Mouse (Mus musculus): ENCODE results near the gene Pitx2.

The Pitx2 gene

GRCm38 (mm10) chr3:129202871-129203740 is 3.4 kb downstream of the Pitx2 start:
- peak; percentile 63 for DNase-seq (ENCODE audit: low spot score)

DNA sequence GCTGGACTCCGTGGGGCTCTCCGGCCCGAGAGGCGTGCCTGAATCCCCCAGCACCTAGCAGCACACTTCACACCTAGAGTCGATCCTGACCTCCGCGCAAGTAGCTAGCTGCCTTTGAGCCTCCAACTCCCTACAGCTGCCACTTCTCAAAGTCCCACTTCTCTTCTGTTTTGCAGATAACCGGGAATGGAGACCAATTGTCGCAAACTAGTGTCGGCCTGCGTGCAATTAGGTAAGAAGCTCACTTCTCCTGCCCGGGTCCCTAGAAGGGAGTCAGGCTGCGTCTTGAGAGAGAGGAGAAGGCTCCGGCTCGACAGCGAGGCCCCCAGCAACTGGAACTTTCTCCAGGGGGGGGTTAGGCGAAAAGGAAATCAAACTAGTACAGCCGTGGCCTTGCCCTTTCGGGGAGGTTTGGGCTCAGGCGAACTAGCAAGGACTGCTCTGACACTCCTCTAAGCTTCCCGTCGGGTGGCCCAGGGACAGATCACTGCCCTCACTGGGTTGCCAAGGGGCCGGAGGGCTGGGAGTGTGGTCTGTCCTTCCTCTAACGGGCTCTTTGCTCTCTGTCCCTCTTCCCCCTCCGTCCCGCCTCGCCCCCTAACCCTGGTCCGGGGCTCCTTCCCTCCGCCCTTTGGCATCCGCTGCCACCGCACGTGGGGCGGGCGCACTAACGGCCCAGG is 4.2 kb downstream of the Pitx2 start:
- DNase-seq (ENCODE audit: low spot score): peak; percentile 65

- DNase-seq (ENCODE audit: low spot score): peak; percentile 95
Observed at GRCm38 (mm10) chr3:129204441-129205313, 5.0 kb downstream of the Pitx2 start.

DNA sequence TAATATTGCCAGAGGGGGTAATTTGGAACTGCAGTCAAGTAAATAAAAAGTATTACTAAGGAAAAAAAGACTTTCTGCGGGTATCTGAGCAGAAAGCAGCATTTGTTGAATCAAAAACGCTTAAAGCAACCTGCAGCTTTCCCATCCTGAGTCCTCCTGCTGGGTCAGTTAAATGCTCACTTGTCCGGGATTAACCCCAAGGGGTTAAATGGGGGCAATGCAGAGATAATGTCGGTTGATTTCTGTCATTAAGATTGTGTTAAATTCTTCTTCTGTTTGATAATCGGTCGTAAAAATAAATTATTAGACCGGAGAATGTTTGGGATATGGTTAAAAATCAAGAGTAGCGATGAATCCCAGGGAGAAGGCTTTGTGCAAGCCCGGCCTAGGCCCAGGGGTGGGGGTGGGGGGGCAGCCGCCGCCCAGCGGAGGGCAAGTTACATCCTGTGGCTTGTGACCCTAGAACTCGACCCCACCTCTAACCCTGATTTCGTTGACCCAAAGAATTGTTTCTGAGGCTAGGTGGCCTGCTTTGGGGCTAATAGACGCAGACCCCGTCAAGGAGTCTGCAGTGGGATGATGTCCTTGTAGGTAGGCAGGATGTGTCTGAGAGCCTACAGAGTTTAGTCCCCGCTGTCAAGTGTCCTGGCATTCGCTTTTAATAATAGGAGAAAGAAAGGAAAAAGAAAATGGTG is 6.0 kb downstream of the Pitx2 start:
- peak; percentile 40 for DNase-seq (ENCODE audit: low spot score)

DNA sequence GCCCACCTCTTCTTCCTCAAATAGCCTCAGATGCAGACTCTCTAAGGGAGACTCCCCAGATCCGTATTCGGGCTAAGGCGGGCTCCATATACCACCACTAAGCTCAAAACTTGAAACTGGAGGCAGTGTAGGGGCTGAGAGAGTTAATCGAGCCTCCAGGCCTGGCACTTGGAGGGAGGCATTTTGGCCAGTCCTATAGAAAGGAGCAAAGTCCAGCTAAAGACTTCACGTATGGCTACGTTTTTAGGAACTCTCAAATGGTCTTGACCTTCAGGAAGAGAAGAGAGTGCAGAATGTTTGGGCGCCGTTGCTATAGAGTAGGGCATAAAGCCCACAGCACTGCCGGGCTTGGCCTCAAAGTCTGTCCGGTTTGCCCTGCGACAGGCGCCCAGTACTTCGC is 7.1 kb downstream of the Pitx2 start:
- DNase-seq (ENCODE audit: low spot score): peak; percentile 50

GRCm38 (mm10) chr3:129207231-129208030 is 7.8 kb downstream of the Pitx2 start:
- DNase-seq (ENCODE audit: low spot score): peak; percentile 61

- peak; percentile 58 for DNase-seq (ENCODE audit: low spot score)
Observed at GRCm38 (mm10) chr3:129208031-129208380, 8.3 kb downstream of the Pitx2 start.

GRCm38 (mm10) chr3:129208421-129208820 is 8.7 kb downstream of the Pitx2 start:
- peak; percentile 40 for DNase-seq (ENCODE audit: low spot score)

DNA sequence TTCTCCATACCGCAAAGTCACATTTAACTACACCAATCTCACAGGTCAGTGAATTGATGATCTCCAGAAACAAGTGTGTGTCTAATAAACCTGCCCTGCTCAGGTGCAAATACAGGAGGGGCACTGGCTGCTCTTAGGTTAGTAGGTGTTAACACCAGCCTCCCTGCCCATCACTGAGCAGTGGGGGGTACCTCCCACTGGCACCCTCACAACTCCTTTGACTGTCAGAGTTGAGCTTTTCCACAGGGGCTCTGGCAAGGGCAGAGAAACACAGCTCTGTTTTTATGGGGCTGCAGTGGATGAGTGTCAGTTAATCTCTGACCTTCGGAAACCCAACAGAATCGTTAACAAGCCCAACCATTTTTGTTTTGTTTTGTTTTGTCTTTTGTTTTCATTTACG is 9.6 kb downstream of the Pitx2 start:
- peak; percentile 12 for DNase-seq (ENCODE audit: low spot score)

DNA sequence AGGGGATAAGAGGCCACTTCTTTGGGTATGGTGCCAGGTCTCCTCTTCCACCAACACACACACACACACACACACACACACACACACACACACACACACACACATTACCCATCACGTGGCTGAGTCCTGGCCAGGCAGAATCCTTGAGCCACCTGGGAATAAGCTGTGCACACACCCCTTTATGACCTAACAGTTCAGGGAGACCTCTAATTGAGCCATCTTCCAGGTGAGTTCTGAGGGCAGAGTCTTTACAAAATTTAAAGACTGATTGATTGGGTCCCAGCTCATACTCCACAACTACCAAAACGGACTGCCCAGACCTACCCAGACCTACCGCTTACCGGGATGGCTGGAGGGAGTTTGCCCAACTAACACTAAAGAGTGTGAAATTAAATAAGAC is 10.1 kb downstream of the Pitx2 start:
- no peak for DNase-seq (ENCODE audit: low spot score)

DNA sequence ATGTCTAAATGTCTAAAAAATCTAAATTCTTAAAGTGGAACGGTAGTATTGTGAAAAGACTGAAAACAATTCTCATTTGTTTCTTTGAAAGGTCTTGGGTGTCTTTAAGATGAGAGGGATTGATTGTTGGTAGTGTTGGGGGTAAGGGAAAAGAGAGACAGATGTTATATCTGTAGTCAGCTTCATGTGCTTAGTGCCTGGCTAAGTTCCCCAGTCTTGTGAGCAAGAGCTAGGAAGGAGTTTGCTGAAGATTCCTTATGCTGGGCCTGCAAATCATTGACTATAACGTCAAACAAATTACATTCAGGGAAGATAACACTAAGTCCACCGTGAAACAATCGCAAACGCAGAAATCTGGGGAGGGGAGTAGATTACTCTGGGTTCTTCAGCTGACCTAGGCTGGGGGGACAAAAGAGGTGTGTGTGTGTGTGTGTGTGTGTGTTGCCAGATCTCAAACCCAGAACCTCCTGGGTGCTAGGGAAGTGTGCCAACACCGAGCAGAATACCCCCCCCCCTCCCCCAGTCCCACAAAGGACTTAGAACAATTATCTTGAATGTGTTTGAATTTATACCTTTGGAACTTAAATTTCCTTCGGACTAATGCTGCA is 12.5 kb downstream of the Pitx2 start:
- peak; percentile 51 for DNase-seq (ENCODE audit: low spot score)

DNA sequence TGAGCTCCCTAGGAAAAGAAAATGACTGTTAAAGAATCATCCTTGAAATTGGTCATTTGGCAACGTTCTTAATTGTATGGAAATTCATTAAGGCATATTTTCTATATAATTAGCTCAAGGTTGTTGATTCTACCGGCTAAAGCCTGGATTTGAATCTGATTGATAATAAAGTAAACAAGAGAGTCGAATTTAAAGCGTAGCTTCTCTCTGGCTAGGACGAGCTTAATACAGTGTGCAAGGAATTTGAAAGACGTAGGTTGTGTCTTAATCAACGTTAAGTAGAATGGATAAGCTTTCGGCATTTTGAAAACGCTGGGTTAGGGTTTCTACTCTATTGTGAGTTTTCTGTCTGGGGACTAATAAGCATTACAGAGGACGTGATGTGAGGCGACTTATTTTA is 13.1 kb downstream of the Pitx2 start:
- DNase-seq (ENCODE audit: low spot score): peak; percentile 55

DNA sequence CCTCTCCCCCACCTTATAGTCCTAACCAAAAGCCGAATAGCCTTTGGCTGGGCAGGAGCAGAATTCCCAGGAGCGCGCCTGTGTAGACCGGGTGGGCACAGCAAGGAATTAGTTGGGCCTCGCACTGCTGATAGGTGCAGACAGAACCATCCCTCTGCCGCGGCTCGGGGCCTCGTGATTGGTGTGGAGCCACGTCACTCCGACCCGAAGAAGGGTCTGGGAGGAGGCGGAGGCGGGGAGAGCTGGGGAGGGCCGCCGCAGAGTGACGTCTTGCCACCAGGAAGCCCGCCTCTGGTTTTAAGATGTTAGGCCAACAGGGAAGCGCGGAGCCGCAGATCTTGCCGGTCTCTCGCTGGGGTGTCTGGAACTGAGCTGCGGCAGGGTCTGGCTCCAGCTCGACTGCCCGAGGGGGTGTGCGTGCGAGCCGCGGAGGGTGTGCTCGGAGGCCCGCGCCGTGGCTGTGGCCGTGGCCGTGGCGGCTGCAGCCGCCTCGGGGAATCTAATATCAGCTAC is 14.0 kb downstream of the Pitx2 start:
- peak; percentile 95 for DNase-seq (ENCODE audit: low spot score)

- peak; percentile 52 for DNase-seq (ENCODE audit: low spot score)
Observed at GRCm38 (mm10) chr3:129214146-129214665, 14.5 kb downstream of the Pitx2 start.

GRCm38 (mm10) chr3:129214666-129215161 is 15.0 kb downstream of the Pitx2 start:
- peak; percentile 71 for DNase-seq (ENCODE audit: low spot score)

- peak; percentile 53 for DNase-seq (ENCODE audit: low spot score)
Observed at GRCm38 (mm10) chr3:129215241-129215750, 15.6 kb downstream of the Pitx2 start.

- peak; percentile 78 for DNase-seq (ENCODE audit: low spot score)
Observed at GRCm38 (mm10) chr3:129215751-129216331, 16.2 kb downstream of the Pitx2 start.

DNA sequence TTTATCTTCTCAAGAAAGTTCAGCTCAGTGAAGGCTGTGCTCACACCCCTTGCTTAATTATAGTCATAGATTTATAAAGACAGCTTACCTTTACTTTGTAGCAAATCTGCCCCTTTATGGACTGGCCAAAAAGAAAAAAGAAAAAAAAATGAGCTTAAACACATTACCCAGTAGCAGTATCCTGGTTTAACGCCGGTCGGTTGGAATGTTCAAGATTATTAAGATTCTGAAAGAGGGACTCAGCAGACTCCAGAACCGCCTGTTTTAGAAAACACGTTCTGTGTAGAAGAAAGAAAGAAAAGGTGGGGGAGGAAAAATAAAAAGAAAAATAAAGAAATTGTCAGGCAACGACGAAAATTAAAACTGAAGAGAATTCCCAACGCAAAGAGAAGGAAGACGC is 16.8 kb downstream of the Pitx2 start:
- no peak for DNase-seq (ENCODE audit: low spot score)

DNA sequence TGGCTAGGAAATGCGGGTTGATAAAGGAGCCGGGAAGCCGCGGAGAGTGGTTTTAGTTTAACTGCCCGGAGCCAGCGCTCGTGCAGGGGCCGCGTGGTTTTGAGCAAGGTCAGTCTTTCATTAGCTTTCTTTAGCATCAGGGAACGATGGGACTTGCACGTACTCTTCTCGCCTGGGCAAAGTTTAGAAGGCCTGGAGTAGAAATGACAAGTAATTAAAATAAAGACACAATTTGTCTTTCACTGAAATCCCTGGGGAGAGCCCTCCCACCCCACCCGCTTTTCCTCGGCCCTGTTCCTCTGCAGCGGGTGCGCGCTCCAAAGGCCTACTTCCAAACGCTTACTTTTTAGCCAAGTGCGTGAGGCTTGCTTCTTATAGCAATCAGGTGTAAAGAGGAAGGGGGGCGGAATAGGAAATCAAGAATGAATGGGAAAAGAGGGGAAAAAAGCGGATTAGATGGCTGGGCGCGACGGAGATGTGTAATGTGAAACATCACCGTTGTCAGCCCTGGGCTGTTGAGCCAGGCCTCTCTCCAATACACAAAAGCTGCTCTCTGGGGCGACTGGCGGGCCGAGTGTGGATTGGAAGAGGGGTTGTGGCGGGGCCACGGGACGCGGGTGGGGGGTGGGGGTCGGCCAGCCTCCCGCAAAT is 17.4 kb downstream of the Pitx2 start:
- peak; percentile 77 for DNase-seq (ENCODE audit: low spot score)
